Mouse (Mus musculus) T-helper 2 cell (primary cell): Measurements from ENCODE around the gene Nsun2.

Experiments
- in situ Hi-C: fragments of 300-600 bp; cut with MboI, MseI; formaldehyde crosslinking; loops from one replicate; pipeline ENCODE4 v1.15.1; 2025; ENCODE audit warnings: high pct_unique_total_duplicates

Gene Nsun2

GRCm38 (mm10) chr13:69673921-69674618 lies 140.5 kb downstream of the Nsun2 start:
- in situ Hi-C loops, result loop anchor here (10.0 kb wide), 1 partner anchor 839 kb away; no protein-coding TSS in a partner anchor
